ENCODE assay signal across 8 mouse cellular contexts in genomic region chr9:60713616-60714015, GRCm38 (mm10). TPM values are rescaled to one million over a fixed set of nuclear protein-coding genes. Genes with fewer than 3 reads are reported as not detected.
DNase-seq lines count a peak whose midpoint lies in the region; ATAC-seq and TF ChIP-seq lines count a peak whose summit lies in the region.

No protein-coding gene starts in this region.

- no peak for TF ChIP-seq EP300 in heart, adult 2 months (IDR thresholded peaks at IDR 0.05; ENCODE audit: insufficient read depth, low read depth, low read length)

- peak overlapping the region; percentile 58 for H3K4me3 ChIP-seq in heart, adult 2 months
- peak overlapping the region; percentile 43 to 59; a peak in 3 of 4 replicates for H3K4me3 ChIP-seq in heart, embryonic 14.5 days (ENCODE audit: control insufficient read depth in 1 of 2, insufficient read depth in 1 of 2, low read depth in 1 of 2, low read length in 2 of 2)
- peak overlapping the region; percentile 82 for H3K4me3 ChIP-seq in midbrain, embryonic 10.5 days

- 59% methylated on average over 4 of the region's 4 CpGs for WGBS in heart, adult 2 months
- WGBS in heart, embryonic 14.5 days, result 38% methylated on average over 4 of the region's 4 CpGs
- 42% methylated on average over 4 of the region's 4 CpGs for WGBS in midbrain, embryonic 10.5 days

- H3K36me3 ChIP-seq in heart, adult 2 months (ENCODE audit: control insufficient read depth, insufficient read depth, low read length), result no peaks in the 10 kb centered on the region
- H3K36me3 ChIP-seq in heart, embryonic 14.5 days (ENCODE audit: control insufficient read depth, insufficient read depth, low read length), result no peaks in the 10 kb centered on the region
- H3K36me3 ChIP-seq in midbrain, embryonic 10.5 days, result no peaks in the 10 kb centered on the region

- peak in 1 of 2 experiments; percentile 13 for DNase-seq in heart, adult 2 months
- no peak for DNase-seq in heart, postnatal 14 days
- peak; percentile 36 for DNase-seq in brain, adult 2 months (ENCODE audit: low read depth, low spot score)
- no peak for DNase-seq in midbrain, embryonic 10.5 days (ENCODE audit: low spot score)
- no peak for DNase-seq in urinary bladder, postnatal 14 days (ENCODE audit: low spot score)
- DNase-seq in adrenal gland, adult 8-10 months, result no peak
- no peak for DNase-seq in layer of hippocampus, adult 11-12 months (ENCODE audit: low spot score)

- no peak overlapping the region for H3K9ac ChIP-seq in heart, adult 2 months (ENCODE audit: low read depth, low read length)
- H3K9ac ChIP-seq in heart, embryonic 14.5 days (ENCODE audit: low read length), result peak overlapping the region; percentile 76

- TF ChIP-seq CTCF in heart, adult 2 months (IDR thresholded peaks at IDR 0.05), result no peak

- peak overlapping the region; percentile 69; the same call in 1 of the 2 replicates for H3K27ac ChIP-seq in heart, adult 2 months
- no peak overlapping the region for H3K27ac ChIP-seq in heart, embryonic 14.5 days (replicated peaks in 1 of 2; ENCODE audit: control insufficient read depth in 1 of 2, insufficient read depth in 1 of 2, low read depth in 2 of 2, low read length in 2 of 2)
- peak overlapping the region; percentile 85; the same call in 1 of the 2 replicates for H3K27ac ChIP-seq in midbrain, embryonic 10.5 days (replicated peaks)

- intact Hi-C loops in heart, adult 2 months (cut with DNase I), result no loop called here
- intact Hi-C loops in heart, postnatal 14 days (cut with DNase I), result no loop called here

- no peak for ATAC-seq in heart, embryonic 14.5 days (ENCODE audit: insufficient number of reproducible peaks, insufficient read depth, low FRiP score, low read depth)

- H3K4me2 ChIP-seq in heart, embryonic 14.5 days (ENCODE audit: low read length), result peak overlapping the region; percentile 97

- no peaks in the 10 kb centered on the region for H3K27me3 ChIP-seq in heart, adult 2 months (ENCODE audit: control insufficient read depth, insufficient read depth, low read length)
- H3K27me3 ChIP-seq in heart, embryonic 14.5 days (ENCODE audit: control insufficient read depth, insufficient read depth, low read length), result peaks cover 8% of the 10 kb centered on the region
- H3K27me3 ChIP-seq in midbrain, embryonic 10.5 days (ENCODE audit: low read depth, poor library complexity, severe bottlenecking), result peaks cover 40% of the 10 kb centered on the region

- no peaks in the 10 kb centered on the region for H3K4me1 ChIP-seq in heart, adult 2 months (ENCODE audit: control insufficient read depth, insufficient read depth, low read length)
- H3K4me1 ChIP-seq in heart, embryonic 14.5 days (ENCODE audit: control insufficient read depth in 2 of 2, insufficient read depth in 2 of 2, low read length in 2 of 2), result peaks cover 0 to 3% of the 10 kb centered on the region in 2 experiments; a peak in 1 of 4 replicates
- H3K4me1 ChIP-seq in midbrain, embryonic 10.5 days, result peaks cover 16% of the 10 kb centered on the region

- no peaks in the 10 kb centered on the region for H3K9me3 ChIP-seq in heart, embryonic 14.5 days (ENCODE audit: control insufficient read depth, low read length)
- H3K9me3 ChIP-seq in midbrain, embryonic 10.5 days (replicated peaks), result no peaks in the 10 kb centered on the region

- TF ChIP-seq POLR2A in heart, adult 2 months (IDR thresholded peaks at IDR 0.05; ENCODE audit: insufficient read depth, low read depth, low read length), result no peak

- no peaks in the 10 kb centered on the region for H3K79me2 ChIP-seq in heart, adult 2 months (replicated peaks; ENCODE audit: control insufficient read depth, insufficient read depth, low read length)

RNA-seq across cellular contexts. Expression of gene Larp6, which starts 0.8 kb away (rescaled TPM):
- 1 to 10 TPM; 1.7 to 1.9 TPM for total RNA-seq in heart, adult 2 months (2021)
- polyA plus RNA-seq in heart, adult 2 months (2012; rRNA removed), result 0.94 and 1.5 TPM in 2 replicates
- total RNA-seq in heart, postnatal 14 days (2021), result 1 to 10 TPM in 1 of 2 experiments, under 1 TPM in 1; 1.00 to 1.6 TPM
- 0.61 and 0.68 TPM in 2 replicates for polyA plus RNA-seq in heart, embryonic 14.5 days (2014; fragmentation: Nextera tagmentation; extraction: Ambion mirVana)
- 1.2 and 1.9 TPM in 2 replicates for polyA plus RNA-seq in midbrain, embryonic 10.5 days (2016; fragmentation: Nextera tagmentation; extraction: Ambion mirVana)
- total RNA-seq in adrenal gland, adult 8-10 months (2022), result 1 to 10 TPM; 3.1 to 4.7 (median 3.7) TPM

RNA-seq across cellular contexts. Expression of gene Lrrc49, which starts 25.7 kb away (rescaled TPM):
- 1 to 10 TPM; 3.7 TPM for total RNA-seq in heart, adult 2 months (2021)
- polyA plus RNA-seq in heart, adult 2 months (2012; rRNA removed), result 2.1 and 4.7 TPM in 2 replicates
- total RNA-seq in heart, postnatal 14 days (2021), result 1 to 10 TPM; 5.7 to 6.8 TPM
- polyA plus RNA-seq in heart, embryonic 14.5 days (2014; fragmentation: Nextera tagmentation; extraction: Ambion mirVana), result 8.9 and 10.4 TPM in 2 replicates
- polyA plus RNA-seq in midbrain, embryonic 10.5 days (2016; fragmentation: Nextera tagmentation; extraction: Ambion mirVana), result 27.6 and 38.9 TPM in 2 replicates
- 10 to 100 TPM; 16.1 to 24.9 (median 22.2) TPM for total RNA-seq in adrenal gland, adult 8-10 months (2022)

Comparison
In these comparisons a context has a peak if more than half of its experiments do, and no peak if none do; other contexts are left out.
1. H3K27ac ChIP-seq: peak in heart, adult 2 months (single experiment) and midbrain, embryonic 10.5 days (single experiment); none in heart, embryonic 14.5 days (0 of 2).
2. Peak in every context shown above with its lines, with median percentiles within 50 percentile points of each other: H3K4me3 ChIP-seq.